Mouse (Mus musculus): ENCODE measurements around the gene Il3.

Il3 gene

GRCm38 (mm10) chr11:54287821-54288453, 20.9 kb upstream of the Il3 start:
- no peak for DNase-seq (ENCODE audit: low spot score in 2 of 2)

DNA sequence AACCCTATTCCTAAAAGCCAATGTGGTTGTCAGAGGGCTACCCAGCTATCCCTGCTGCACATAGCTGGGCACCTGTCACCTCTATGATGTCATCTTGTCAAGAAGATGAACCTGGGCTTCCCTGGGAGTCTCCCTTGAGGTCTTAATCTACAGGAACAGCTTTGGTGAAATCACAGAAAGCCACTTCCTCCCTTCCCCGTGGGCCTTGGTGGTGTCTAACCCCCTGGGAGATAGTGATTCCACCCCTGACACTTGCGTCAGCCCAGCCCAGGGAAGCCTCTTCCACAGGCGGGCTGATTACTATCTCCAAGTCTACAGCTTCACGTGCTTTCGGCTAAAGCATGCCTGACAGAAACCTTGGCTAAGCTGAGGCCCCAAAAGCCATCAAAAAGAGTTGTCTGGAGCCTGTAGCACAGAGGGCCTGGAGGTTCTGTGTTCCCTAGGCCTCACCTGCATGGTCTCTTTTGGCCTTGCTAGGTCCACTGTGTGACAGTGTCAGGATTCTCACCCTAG, 4.4 kb upstream of the Il3 start:
- no peak for DNase-seq (ENCODE audit: low spot score in 2 of 2)

DNA sequence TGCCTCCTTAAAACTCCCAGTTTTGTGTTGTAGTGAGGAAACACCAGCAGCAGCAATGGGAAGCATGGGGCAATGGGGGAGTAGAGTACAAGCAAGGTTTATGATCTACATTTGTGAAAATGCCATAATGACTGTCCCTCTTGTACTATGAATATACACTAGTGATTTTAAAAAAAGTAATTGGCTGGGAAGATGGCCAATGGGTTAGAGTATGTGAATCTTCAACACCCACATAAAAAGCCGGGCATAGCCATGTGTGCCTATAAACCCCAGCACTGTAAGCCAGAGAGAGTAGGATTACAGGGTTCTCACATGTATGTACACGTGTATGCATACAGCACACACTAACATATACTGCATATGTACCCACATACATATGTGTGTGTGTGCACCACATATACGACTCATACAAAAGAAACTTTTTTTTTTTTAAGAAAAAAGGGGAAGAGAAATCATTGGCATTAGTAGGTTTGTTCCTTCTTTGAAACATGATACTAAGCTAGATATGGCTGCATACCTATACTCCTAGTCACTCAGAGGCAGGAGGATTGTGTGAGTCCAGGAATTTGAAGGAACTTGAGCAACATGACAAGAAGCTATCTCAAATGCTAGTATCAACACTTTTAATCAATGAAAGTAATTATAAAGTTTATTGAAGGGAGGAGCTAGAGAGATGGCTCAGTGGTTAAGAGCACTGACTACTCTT, 2.3 kb upstream of the Il3 start:
- DNase-seq (ENCODE audit: low spot score in 2 of 2) = no peak

DNA sequence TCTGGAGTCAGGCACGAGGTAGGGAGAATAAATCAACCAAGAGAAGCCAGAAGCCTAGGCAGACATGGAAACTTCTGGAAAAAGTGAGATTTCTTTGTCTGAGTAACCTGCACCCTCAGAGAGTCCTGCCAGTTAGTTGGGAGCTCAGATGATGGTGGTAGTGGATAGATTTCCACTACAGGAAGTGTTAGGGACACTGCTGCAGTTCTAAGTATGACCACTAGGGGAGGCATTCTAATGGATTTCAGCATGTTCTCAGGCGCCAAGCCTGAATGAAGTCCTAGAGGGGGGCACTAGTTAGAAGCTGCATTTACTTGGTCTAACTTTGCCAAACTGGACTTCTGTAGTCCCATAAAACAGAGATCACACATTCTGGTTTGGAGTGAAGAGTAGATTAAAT, 2.5 kb downstream of the Il3 start:
- DNase-seq (ENCODE audit: low spot score in 2 of 2) = peak; percentile 7 to 28

GRCm38 (mm10) chr11:54263405-54264031, 3.6 kb downstream of the Il3 start:
- no peak for DNase-seq (ENCODE audit: low spot score in 2 of 2)

- DNase-seq (ENCODE audit: low spot score in 2 of 2) = peak; percentile 63 to 71
Observed at GRCm38 (mm10) chr11:54256624-54257376, 10.3 kb downstream of the Il3 start.

DNA sequence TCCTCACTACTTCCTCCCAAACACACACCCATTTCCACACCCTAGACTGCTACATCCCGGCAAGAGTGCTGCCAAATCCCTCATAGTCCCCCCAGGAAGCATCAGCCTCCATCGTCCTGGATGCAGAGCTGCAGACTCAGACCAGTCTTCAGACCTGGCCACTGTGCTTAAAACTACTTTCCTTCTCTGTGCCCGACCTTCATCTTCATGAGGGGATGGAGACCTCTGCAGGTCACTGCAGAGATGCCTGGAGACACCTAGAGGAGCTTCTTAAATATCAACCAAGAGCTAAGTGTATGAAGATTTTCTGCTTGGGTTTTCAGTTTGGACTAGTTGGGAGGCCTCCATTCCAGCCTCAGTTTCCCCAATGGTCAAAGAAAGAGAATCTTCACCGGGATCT, 13.0 kb downstream of the Il3 start:
- DNase-seq (ENCODE audit: low spot score in 2 of 2) = peak; percentile 10 to 20

DNA sequence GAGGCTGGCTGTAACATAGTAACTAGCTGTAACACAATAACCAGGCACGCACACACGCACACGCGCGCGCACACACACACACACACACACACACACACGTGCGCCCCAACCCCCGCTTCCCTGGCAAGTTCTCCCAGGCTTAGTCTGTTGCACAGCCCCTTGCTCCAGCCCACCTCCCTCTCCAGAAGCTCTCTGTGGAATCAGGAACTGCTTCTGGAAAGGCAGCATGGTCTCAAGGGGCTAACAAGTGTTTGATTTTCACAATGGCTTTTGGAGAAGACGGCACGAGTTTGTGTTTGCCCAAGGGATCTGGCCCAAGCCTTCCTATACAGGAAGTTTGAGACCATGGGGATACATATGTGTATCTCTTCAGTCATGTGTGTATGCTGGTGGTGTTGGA, 16.5 kb downstream of the Il3 start:
- no peak for DNase-seq (ENCODE audit: low spot score in 2 of 2)

GRCm38 (mm10) chr11:54249748-54250147, 17.3 kb downstream of the Il3 start:
- DNase-seq (ENCODE audit: low spot score in 2 of 2) = no peak

- no peak for DNase-seq (ENCODE audit: low spot score in 2 of 2)
Observed at GRCm38 (mm10) chr11:54248940-54249717, 17.9 kb downstream of the Il3 start, which contains the start of gene Csf2. Gene Csf2, minus strand, starts transcription at chr11:54249667.

DNA sequence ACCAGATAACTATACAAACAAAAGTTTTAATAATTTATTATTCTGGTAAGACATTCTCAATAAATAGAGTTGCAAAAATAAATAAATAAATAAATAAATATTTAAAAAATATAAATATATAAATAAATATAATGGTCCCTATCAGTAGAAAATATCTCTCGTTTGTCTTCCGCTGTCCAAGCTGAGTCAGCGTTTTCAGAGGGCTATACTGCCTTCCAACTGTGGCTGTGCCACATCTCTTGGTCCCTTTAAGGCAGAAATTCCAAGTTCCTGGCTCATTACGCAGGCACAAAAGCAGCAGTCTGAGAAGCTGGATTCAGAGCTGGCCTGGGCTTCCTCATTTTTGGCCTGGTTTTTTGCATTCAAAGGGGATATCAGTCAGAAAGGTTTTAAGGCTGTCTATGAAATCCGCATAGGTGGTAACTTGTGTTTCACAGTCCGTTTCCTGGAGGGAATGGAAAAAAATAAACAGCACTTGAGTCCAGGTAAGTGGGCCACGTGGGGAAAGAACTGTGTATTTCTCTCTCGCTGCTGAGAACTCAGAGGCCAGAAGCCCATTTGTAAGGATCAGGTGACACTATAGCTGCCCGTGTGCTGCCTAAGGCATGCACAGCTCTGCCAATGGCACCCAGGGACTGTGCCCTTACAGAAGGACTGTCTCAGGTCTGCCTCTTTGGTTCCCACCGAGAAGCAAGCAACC, 19.7 kb downstream of the Il3 start:
- DNase-seq (ENCODE audit: low spot score in 2 of 2) = no peak

- no peak for DNase-seq (ENCODE audit: low spot score in 2 of 2)
Observed at GRCm38 (mm10) chr11:54244465-54244864, 22.6 kb downstream of the Il3 start.

GRCm38 (mm10) chr11:54242494-54242893, 24.6 kb downstream of the Il3 start:
- no peak for DNase-seq (ENCODE audit: low spot score in 2 of 2)

DNA sequence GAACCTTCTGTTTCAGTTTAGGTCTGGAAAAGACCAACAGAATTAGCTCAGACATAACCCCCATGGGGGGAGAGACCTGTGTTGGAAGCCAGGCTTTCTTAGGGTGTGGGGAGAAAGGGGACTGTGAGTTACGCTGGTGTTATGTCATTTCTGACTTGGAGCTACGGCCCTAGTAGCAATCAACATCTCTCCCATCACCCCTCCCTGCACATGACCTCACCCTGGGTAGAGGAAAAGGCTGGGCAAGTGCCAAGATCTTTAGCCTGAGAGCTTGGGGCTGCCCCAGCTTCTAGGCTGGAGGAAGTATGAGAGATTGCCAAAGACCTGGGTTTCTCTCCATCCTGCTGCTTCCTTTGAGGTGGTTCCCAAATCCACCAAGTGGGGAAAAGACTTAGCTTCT, 30.1 kb downstream of the Il3 start:
- peak; percentile 15 to 26 for DNase-seq (ENCODE audit: low spot score in 2 of 2)

DNA sequence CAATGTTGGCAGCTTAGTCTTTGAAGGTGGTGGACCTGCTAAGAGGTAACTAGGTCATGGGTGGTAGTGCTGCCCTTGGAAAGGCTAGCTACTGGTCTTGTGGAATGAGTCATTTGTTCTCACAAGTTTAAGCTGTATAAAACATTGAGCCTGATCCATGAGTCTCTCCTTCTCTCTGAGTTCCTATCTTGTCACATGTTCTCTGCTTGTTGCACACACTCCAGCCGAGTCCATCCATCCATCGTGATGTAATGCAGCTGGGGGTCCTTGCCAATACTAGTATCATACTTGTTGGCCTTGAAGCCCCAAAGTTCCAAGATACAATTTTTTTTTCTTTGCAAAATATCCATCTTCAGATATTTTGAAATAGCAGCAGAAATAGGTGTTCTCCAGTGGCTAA, 39.6 kb downstream of the Il3 start:
- DNase-seq (ENCODE audit: low spot score in 2 of 2) = no peak

DNA sequence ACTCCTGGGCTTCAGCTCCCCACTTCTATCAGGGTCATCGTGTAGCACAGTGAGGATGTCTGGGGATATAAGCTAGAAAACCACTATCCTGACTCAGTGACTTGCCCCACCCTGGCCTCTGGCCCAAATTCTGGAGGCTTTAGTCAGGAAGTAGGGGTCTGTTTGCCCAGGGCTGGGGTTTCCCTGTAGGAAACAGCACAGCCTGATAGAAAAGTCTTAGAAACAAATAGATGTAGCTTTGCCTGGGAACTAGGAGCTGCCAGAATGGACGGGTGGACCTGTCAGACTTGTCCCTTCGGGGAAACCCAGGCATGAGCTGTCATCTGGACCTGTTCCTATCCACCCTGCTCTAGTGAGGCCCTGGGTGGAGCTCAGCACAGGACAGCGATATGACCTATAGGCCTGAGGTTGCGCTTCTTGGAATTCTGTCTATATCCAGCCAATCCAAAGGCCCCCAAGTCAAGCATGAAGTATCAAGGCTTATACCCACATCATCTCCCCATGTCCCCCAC, 42.5 kb downstream of the Il3 start:
- no peak for DNase-seq (ENCODE audit: low spot score in 2 of 2)

- no peak for DNase-seq (ENCODE audit: low spot score in 2 of 2)
Observed at GRCm38 (mm10) chr11:54223637-54224474, 43.2 kb downstream of the Il3 start.

GRCm38 (mm10) chr11:54219903-54220740, 47.0 kb downstream of the Il3 start:
- no peak for DNase-seq (ENCODE audit: low spot score in 2 of 2)

- DNase-seq (ENCODE audit: low spot score in 2 of 2) = no peak
Observed at GRCm38 (mm10) chr11:54219191-54219590, 47.9 kb downstream of the Il3 start.
